Mouse (Mus musculus) cortical plate, adult 2 months (tissue): ENCODE measurements around the gene Gm6370.
"Not testable (repeated sequence)": the region's sequence is repeated elsewhere in the genome, so short reads cannot be mapped to it uniquely, and the experiment has no call there.

ENCODE experiments used
- CTCF ChIP-seq: fragments of 200-500 bp; IDR thresholded peaks from 2 replicates; pipeline ENCODE4 v1.5.1; 2011; ENCODE audit warnings: mild to moderate bottlenecking, control low read depth, low read length; ENCODE audit not compliant: insufficient read depth; ENCODE audit errors: extremely low read depth
- POLR2A ChIP-seq: fragments of 200-500 bp; IDR thresholded peaks from 2 replicates; pipeline ENCODE4 v1.6.1; 2011; ENCODE audit warnings: mild to moderate bottlenecking, low read length, control low read depth; ENCODE audit not compliant: insufficient read depth; ENCODE audit errors: extremely low read depth

- TF ChIP-seq CTCF, POLR2A: not testable (repeated sequence)
Observed at GRCm38 (mm10) chr5:146525501-146525900, 34.3 kb downstream of the Gm6370 start, which contains the start of gene Gm3404.
